Mouse (Mus musculus): ENCODE measurements around the gene Itga2. TPM values are rescaled to one million over a fixed set of nuclear protein-coding genes. Genes with fewer than 3 reads are reported as not detected.

Gene Itga2
- polyA plus RNA-seq, 2 experiments from 2014 or later = 5.8 to 7.8 TPM

- ATAC-seq = peak; percentile 23
These were observed 53.2 kb downstream of the Itga2 start for GRCm38 (mm10) chr13:114878667-114879066.

DNA sequence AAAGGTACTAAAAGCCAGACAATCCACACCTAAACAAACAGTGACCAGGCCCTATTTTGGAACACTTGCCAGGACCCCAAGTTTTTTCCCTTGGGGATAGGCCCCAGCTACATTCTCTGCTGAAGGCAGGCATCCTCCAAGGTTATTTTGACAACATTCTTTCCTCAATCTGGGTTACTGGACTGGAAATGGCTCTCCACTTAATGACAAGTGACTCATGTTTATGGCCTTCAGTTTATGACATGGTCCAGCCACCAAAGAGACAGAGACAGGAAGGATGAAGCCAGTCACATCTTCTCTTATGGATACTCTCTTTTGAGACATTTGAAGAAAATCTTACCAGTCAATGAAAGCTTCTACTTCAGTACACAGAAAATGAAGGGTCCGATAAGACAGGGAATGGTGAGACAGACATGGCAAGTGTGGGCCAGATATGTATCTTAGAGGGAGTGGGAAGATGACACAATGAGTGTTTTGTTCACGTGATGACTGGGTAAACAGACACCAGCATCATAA is 55.8 kb downstream of the Itga2 start:
- ATAC-seq = no peak

GRCm38 (mm10) chr13:114874738-114875137 is 57.2 kb downstream of the Itga2 start:
- no peak for ATAC-seq

DNA sequence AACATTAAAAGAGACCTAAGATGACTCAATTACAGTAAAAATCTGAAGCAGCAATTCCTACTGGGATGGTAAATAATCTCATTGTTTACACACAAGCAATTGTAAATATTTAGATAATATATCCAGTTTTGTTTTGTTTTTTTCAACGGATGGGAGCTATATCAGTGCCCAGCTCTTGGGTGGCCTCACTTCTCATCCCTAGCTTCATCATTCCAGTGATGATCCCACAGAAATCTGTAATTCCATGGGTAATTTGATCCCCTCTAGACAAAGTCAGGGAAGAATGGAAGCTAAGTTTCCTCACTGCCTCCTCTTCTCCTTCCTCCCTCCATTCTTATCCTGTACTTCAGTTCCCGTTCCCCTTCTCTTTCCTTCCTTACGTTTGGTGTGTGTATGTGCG is 74.4 kb downstream of the Itga2 start:
- no peak for ATAC-seq

DNA sequence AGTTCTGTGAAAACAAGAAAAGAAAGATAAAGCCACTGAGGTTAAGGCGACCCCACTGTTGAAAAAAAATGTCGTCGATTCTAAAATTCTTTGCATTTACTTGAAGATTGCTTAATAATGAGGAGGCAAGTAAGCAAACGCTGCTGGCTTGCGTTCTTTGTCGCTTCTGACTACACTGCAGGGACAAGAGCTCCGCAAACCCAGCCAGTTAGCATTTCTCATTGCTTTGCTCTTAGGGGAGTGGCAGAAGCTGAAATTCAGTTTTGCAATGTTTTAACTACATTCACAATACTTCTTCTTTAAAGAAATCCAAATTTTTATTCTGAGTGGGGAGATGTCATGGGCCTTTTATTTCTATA is 75.7 kb downstream of the Itga2 start:
- ATAC-seq = no peak

DNA sequence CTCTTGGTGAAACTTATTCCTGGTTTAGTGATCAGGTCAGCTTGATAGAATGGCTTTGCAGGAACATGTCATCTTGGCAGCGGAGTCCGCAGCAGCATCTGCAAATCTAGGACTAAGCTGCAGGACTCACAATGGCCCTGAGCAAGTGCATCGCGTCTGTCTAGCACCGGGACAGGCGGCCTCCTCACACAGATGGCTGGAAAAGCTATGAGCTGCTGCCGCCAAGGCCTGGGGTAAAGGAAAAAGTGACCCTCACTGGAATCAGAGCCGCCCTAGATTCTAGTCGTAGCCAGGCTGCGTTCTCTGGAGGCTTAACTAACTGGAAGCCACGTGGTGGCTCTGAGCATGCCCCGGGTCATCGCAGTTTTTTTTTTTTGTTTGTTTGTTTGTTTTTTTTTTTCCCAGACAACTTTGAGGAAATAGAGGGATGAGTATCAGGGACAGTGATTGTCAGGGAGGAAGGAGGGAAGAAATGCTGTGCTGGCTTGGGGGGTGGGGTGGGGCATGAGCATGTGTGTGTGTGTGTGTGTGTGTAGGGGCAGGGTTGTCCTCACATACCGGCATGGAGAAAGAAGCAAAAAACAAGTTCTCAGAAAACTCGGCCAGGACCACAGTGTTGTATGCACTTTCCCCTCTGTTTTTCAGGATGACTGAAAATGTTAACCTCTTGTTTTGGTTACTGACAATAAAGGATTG is 76.2 kb downstream of the Itga2 start:
- ATAC-seq = no peak

- ATAC-seq = no peak
These were observed 77.5 kb downstream of the Itga2 start for GRCm38 (mm10) chr13:114854428-114854827.

- ATAC-seq = no peak
These were observed 77.9 kb downstream of the Itga2 start for GRCm38 (mm10) chr13:114854023-114854422.

GRCm38 (mm10) chr13:114853152-114853551 is 78.7 kb downstream of the Itga2 start:
- no peak for ATAC-seq

GRCm38 (mm10) chr13:114852264-114853111 is 79.4 kb downstream of the Itga2 start:
- ATAC-seq = no peak

DNA sequence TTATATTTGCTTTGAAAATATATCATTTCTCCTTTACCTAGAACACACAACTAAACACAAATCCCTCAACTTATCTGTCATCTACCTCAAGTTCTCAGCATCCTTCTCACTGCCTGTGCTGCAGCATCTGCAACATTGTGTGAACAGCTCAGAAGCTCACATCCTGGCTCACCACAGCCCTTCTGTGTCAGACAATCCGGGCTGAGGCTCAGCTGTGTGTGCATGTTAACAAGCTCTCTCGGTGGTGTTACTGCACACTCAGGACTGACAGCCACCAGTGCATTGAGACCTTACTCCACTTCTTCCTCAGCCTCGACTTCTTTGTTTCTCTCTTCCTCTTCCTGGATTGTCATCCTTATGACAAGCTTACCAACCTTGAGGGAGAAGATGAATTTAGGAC is 83.0 kb downstream of the Itga2 start:
- ATAC-seq = peak; percentile 16

GRCm38 (mm10) chr13:114845804-114846203 is 86.1 kb downstream of the Itga2 start:
- peak; percentile 72 for ATAC-seq

GRCm38 (mm10) chr13:114843318-114843717 is 88.6 kb downstream of the Itga2 start:
- ATAC-seq = peak; percentile 57

GRCm38 (mm10) chr13:114840545-114840944 is 91.4 kb downstream of the Itga2 start:
- no peak for ATAC-seq

- ATAC-seq = no peak
These were observed 92.8 kb downstream of the Itga2 start for GRCm38 (mm10) chr13:114839098-114839497.

GRCm38 (mm10) chr13:114838535-114838990 is 93.3 kb downstream of the Itga2 start:
- no peak for ATAC-seq

GRCm38 (mm10) chr13:114837061-114837460 is 94.8 kb downstream of the Itga2 start:
- no peak for ATAC-seq

GRCm38 (mm10) chr13:114834580-114834979 is 97.3 kb downstream of the Itga2 start:
- no peak for ATAC-seq

DNA sequence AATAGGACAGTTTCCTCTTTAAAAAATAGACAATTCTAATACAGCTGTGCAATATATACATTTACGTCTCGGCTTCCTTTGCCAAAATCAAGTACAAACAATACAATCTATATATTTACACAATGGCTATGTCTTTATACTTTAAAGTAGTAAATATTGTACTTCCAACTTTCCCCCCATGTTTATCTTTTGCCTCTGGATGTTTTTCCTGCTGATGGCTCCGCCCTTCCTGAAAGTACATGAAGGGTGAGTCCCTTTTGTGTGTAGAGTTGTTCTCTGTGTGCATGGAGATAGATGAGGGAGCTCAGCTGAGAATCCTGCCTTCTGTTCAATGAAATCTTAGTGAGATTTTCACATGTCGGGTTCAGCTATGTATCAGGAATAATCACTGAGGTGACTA is 98.5 kb downstream of the Itga2 start:
- no peak for ATAC-seq

DNA sequence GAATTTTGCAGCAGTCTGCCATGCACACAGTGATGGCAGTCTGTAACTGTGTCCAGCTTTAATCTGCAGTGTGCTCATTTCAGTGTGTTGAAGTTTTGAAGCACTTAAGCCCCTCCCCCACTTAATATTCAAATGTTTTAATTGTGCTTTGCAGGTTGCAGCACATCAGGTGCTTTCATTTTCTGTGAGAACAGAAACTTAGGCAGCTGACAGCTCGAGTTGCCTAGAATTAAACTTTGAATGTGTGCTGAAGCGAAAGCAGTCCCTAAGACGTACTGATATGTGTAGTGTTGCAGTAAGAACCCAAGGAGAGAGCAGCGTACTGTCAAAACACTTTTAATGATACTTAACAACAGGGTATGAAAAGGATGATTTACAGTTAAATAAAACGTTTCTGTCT is 99.1 kb downstream of the Itga2 start:
- ATAC-seq = peak; percentile 53

- ATAC-seq = peak; percentile 86
These were observed 100.5 kb downstream of the Itga2 start for GRCm38 (mm10) chr13:114831367-114831833.

DNA sequence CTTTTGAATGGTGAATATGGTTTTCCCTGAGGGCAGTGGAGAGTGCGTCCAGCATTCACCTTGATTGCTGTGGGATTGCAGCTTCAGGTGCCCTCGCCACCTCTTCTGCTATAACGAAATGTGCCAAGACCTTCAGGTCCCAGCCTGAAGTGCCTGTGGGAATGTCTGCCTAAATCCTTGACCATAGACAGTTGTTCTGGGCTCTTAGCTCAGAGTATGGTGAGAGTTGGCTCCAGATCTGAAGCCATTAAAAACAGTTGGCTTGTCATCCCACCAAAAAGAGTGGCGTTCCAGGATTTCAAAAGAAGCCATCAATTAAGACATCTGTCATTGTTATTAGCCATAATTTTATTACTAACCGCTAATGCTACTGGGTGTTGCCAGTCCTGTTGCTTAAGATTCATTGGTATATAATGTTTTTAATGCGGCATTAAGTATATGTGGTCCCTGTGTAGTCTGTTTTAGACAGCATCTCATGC is 106.5 kb downstream of the Itga2 start:
- no peak for ATAC-seq

DNA sequence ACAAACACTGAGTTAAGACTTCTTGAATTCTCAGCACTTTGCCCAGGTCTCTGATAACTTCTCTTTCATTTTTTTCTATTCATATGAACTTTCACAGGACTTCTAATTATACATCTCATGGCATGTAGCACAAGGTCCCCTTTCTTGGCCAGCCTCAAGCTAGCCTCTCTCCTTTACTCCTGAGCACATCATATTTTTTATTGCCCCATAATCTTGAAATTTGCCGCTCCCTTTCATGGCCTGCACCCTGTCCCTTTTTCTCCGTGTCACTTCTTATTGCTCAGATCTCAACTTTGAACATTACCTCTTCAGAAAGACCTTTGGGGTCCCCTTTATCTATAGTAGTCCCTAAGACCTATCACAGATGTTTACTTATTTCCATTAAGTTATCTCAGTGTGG is 109.0 kb downstream of the Itga2 start:
- ATAC-seq = no peak
